Mouse (Mus musculus): Measurements from ENCODE around the gene Sh3rf1. TPM values are rescaled to one million over a fixed set of nuclear protein-coding genes. Genes with fewer than 3 reads are reported as not detected.

Sh3rf1 gene
- polyA plus RNA-seq, 1 experiment, result 18.3 TPM

GRCm38 (mm10) chr8:61378847-61379698 is 155.4 kb downstream of the Sh3rf1 start:
- Histone ChIP-seq H3K36me3 (ENCODE audit: control insufficient read depth, insufficient read depth, low read length) (peaks cover 46% of the 10 kb centered on the region), H3K4me3 (ENCODE audit: low read depth, low read length) (no peak overlapping the region), H3K27me3 (ENCODE audit: control insufficient read depth, insufficient read depth, low read length) (no peaks in the 10 kb centered on the region), H3K27ac (ENCODE audit: insufficient read depth, low read depth, low read length) (no peak overlapping the region), H3K4me1 (ENCODE audit: control insufficient read depth, insufficient read depth, insufficient read length, low read length) (no peaks in the 10 kb centered on the region)
- no peak for TF ChIP-seq POLR2A (IDR thresholded peaks at IDR 0.05; ENCODE audit: low read depth, low read length)
- no peak for TF ChIP-seq CTCF (IDR thresholded peaks at IDR 0.05; ENCODE audit: extremely low read depth, insufficient read length, insufficient replicate concordance, low read depth, low read length)
- 87% methylated on average over 11 of the region's 11 CpGs for WGBS

GRCm38 (mm10) chr8:61384536-61384935 is 160.9 kb downstream of the Sh3rf1 start:
- Histone ChIP-seq H3K27ac (ENCODE audit: insufficient read depth, low read depth, low read length) (peak overlapping the region; percentile 13; the same call in 1 of the 2 replicates), H3K4me3 (ENCODE audit: low read depth, low read length) (no peak overlapping the region), H3K27me3 (ENCODE audit: control insufficient read depth, insufficient read depth, low read length) (no peaks in the 10 kb centered on the region), H3K4me1 (ENCODE audit: control insufficient read depth, insufficient read depth, insufficient read length, low read length) (peaks cover 2% of the 10 kb centered on the region), H3K36me3 (ENCODE audit: control insufficient read depth, insufficient read depth, low read length) (peaks cover 44% of the 10 kb centered on the region)
- WGBS, result 79% methylated on average over 9 of the region's 9 CpGs
- TF ChIP-seq CTCF (IDR thresholded peaks at IDR 0.05; ENCODE audit: extremely low read depth, insufficient read length, insufficient replicate concordance, low read depth, low read length), result peak; percentile 52; the same call in 1 of the 2 replicates
- no peak for TF ChIP-seq POLR2A (IDR thresholded peaks at IDR 0.05; ENCODE audit: low read depth, low read length)

- WGBS, result 77% methylated on average over 11 of the region's 11 CpGs
- H3K36me3 ChIP-seq (ENCODE audit: control insufficient read depth, insufficient read depth, low read length), result peaks cover 42% of the 10 kb centered on the region
- 0 out of 2 replicates have a peak overlapping the region, but pooled peaks have one; percentile 29 for H3K27ac ChIP-seq (ENCODE audit: insufficient read depth, low read depth, low read length)
Observed at GRCm38 (mm10) chr8:61385502-61386191, 162.0 kb downstream of the Sh3rf1 start.

GRCm38 (mm10) chr8:61386645-61387044 is 163.0 kb downstream of the Sh3rf1 start:
- no peaks in the 10 kb centered on the region for H3K27me3 ChIP-seq (ENCODE audit: control insufficient read depth, insufficient read depth, low read length)
- 78% methylated on average over 7 of the region's 7 CpGs for WGBS
- peaks cover 39% of the 10 kb centered on the region for H3K36me3 ChIP-seq (ENCODE audit: control insufficient read depth, insufficient read depth, low read length)
- H3K4me3 ChIP-seq (ENCODE audit: low read depth, low read length), result no peak overlapping the region
- H3K4me1 ChIP-seq (ENCODE audit: control insufficient read depth, insufficient read depth, insufficient read length, low read length), result peaks cover 6% of the 10 kb centered on the region
- no peak for TF ChIP-seq CTCF (IDR thresholded peaks at IDR 0.05; ENCODE audit: extremely low read depth, insufficient read length, insufficient replicate concordance, low read depth, low read length)
- no peak for TF ChIP-seq POLR2A (IDR thresholded peaks at IDR 0.05; ENCODE audit: low read depth, low read length)
- H3K27ac ChIP-seq (ENCODE audit: insufficient read depth, low read depth, low read length), result no peak overlapping the region

More at GRCm38 (mm10) chr8:61385502-61386191, 162.0 kb downstream of the Sh3rf1 start:
- no peaks in the 10 kb centered on the region for H3K27me3 ChIP-seq (ENCODE audit: control insufficient read depth, insufficient read depth, low read length)
- H3K4me3 ChIP-seq (ENCODE audit: low read depth, low read length), result no peak overlapping the region
- H3K4me1 ChIP-seq (ENCODE audit: control insufficient read depth, insufficient read depth, insufficient read length, low read length), result peaks cover 2% of the 10 kb centered on the region
- no peak for TF ChIP-seq POLR2A (IDR thresholded peaks at IDR 0.05; ENCODE audit: low read depth, low read length)
- no peak for TF ChIP-seq CTCF (IDR thresholded peaks at IDR 0.05; ENCODE audit: extremely low read depth, insufficient read length, insufficient replicate concordance, low read depth, low read length)

GRCm38 (mm10) chr8:61387501-61387963 is 163.9 kb downstream of the Sh3rf1 start:
- Histone ChIP-seq H3K27ac (ENCODE audit: insufficient read depth, low read depth, low read length) (no peak overlapping the region), H3K27me3 (ENCODE audit: control insufficient read depth, insufficient read depth, low read length) (no peaks in the 10 kb centered on the region), H3K4me3 (ENCODE audit: low read depth, low read length) (no peak overlapping the region), H3K36me3 (ENCODE audit: control insufficient read depth, insufficient read depth, low read length) (peaks cover 38% of the 10 kb centered on the region), H3K4me1 (ENCODE audit: control insufficient read depth, insufficient read depth, insufficient read length, low read length) (peaks cover 6% of the 10 kb centered on the region)
- 57% methylated on average over 6 of the region's 6 CpGs for WGBS
- TF ChIP-seq POLR2A (IDR thresholded peaks at IDR 0.05; ENCODE audit: low read depth, low read length), result no peak
- no peak for TF ChIP-seq CTCF (IDR thresholded peaks at IDR 0.05; ENCODE audit: extremely low read depth, insufficient read length, insufficient replicate concordance, low read depth, low read length)

GRCm38 (mm10) chr8:61388341-61388740 is 164.7 kb downstream of the Sh3rf1 start:
- Histone ChIP-seq H3K27me3 (ENCODE audit: control insufficient read depth, insufficient read depth, low read length) (no peaks in the 10 kb centered on the region), H3K27ac (ENCODE audit: insufficient read depth, low read depth, low read length) (no peak overlapping the region), H3K4me3 (ENCODE audit: low read depth, low read length) (no peak overlapping the region), H3K4me1 (ENCODE audit: control insufficient read depth, insufficient read depth, insufficient read length, low read length) (peaks cover 6% of the 10 kb centered on the region), H3K36me3 (ENCODE audit: control insufficient read depth, insufficient read depth, low read length) (peaks cover 41% of the 10 kb centered on the region)
- 66% methylated on average over 9 of the region's 9 CpGs for WGBS
- TF ChIP-seq CTCF (IDR thresholded peaks at IDR 0.05; ENCODE audit: extremely low read depth, insufficient read length, insufficient replicate concordance, low read depth, low read length), result no peak
